Mouse (Mus musculus) kidney, postnatal 36 days (tissue): Measurements from ENCODE around the gene Bex2.
A peak's percentile ranks its signal among the peaks of the same experiment; 100 is the strongest.

Experiments
- DNase-seq, 2 experiments: peaks; one replicate each; pipeline ENCODE4 v3.0.0; 2021 to 2022; ENCODE audit warnings: mixed read lengths in 2 of 2

The Bex2 gene

DNA sequence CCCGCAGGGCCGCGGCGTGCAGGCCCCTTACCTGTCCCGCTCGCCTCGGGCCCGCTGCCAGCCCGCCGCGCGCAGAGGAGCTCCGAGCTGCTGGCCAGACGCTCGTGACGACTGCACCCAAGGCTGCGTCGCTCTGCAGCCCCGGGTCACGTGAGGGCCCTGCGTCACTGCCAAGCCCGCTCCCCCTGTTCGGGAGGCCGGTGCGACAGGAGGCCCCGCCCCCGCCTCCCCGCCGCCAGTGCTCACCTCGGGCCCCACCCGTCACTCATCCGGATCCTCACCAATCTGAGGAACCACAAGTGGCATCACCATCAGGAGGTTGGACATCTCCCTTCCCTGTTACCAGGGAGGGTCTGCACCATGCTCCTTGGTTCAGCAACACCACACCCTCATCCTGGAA lies at the start of gene Bex2:
TSS of gene Bex2 (minus strand) at position 217 of the 400 bp plus-strand sequence.
- DNase-seq, result peak in 1 of 2 experiments; percentile 1

DNA sequence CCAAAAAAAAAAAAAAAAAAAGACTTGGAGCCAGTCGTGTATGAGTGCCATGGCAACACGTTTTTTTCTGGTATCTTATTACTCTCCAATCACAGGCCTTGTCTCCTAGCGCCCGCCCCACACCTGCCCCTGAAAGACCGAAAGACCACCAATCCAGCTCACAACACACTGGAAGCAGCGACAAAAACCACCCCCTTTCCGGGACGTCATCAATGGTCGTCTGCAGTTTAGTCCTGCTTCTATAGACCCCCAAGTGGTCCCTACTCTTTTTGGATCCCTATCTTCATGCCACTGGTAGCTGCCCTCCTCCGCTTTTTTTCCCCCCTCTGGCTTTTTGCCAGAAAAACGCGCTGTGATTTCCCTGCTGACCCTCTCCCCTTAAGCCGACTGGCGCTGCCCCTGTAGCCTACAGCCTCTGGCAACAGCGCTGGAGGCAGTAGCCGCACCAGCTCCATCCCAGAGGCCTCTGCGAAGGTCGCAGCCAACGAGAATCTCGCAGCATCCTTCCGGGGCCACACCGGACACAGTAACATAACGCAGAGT lies 47.5 kb upstream of the Bex2 start:
- no peak for DNase-seq

DNA sequence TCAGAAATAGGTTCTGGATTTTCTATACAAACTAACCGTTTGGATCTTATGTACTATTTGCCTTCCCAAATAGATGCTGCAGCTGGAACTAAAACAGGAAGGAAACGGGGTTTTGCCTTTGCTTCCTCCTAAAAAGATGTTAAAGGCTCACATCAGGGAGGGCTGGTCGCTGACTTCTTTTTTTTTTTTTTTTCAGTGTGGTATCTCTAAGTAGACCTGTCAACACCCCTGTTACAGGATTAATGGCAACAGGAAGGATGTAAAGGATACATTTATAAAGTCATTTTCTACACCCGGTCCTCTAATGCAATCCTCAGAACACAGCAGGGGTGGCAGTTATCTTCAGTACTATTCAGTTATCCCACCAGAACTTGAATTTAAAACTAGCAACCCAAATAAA lies 47.0 kb upstream of the Bex2 start:
- DNase-seq, result no peak

DNA sequence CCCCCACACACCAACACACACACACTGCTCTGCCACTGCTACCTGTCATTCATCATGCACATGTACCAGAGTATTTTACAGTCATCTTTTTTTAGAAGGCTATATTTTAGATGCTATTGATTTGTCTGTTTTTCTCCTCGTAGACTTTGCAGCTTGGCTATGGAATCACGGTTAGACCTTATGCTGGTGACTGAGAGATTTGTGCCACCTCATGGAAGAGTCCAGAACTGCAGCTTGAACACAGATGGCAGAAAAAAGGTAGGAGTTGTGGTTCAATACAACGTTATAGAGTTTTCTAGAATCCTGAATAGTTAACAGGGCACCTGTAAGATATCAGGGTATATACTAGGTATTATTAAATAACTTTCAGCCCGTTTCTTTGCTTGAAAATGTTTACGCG lies 39.9 kb upstream of the Bex2 start:
- peak; percentile 9 to 70 for DNase-seq

DNA sequence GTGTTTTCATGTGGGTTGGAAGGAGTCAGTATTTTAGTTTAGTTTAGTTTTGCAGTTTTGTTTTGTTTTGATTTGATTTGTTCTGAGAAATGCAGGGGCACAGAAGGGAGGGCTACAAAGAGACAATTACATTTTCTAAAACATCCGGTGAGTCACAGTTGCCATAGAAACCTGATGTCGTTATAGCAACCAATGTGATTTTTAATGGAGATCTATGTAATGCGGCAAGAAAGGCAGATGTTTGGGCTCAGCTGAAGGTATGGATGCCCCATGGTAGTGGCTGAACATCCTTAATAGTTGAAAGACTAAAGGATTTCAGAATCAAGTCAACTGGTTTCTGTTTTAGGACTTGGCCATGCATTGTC lies 36.7 kb upstream of the Bex2 start:
- DNase-seq, result no peak

DNA sequence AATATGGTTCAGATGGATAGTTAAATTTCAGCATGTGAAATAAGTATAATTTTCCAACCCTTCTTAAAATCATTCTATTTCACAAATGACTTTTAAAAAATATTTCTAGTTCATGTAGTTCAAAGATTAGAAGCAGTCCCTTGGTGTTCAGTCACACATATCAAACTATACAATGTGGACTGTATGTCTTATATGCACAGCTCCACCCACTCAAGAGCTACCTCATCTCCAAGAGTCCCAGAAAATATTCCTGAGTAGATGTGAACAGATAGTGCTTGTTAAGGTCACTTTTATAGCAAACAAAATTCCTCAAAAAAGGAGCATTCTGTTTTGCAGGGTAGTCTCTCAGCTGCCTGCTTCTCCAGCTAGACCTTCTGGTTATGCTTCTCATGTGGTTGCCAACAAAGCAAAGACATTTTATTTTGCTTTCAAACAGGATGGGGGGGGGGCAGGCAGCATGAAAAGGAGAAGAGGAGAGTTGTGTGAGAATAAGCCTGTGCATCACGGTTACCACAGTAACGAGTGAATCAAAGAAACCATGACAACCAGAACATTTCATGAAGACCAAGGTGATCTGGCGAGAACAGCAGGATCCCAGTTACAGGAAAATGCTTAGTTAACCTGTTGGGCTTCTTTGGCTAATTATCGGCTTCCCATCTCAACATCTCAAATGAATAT lies 36.1 kb upstream of the Bex2 start:
- DNase-seq, result no peak

DNA sequence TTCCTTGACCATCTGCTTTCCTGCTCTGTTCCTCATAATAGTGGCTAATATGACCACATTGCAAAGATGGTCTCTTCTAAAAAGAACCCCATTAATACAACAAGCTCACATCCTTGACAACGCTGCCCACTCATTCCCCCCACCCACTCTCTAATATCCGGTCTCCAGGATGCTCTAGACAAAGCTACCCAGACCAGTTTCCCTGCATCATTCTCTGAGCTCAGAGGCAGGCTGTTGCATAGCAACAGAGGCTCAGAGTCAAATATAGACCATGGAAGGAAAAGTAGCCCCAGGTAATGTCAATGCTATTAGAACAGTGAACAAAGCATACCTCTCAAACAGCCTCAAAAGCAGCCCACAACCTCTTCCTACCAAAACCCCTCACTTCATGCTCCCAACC lies 26.4 kb upstream of the Bex2 start:
- no peak for DNase-seq

DNA sequence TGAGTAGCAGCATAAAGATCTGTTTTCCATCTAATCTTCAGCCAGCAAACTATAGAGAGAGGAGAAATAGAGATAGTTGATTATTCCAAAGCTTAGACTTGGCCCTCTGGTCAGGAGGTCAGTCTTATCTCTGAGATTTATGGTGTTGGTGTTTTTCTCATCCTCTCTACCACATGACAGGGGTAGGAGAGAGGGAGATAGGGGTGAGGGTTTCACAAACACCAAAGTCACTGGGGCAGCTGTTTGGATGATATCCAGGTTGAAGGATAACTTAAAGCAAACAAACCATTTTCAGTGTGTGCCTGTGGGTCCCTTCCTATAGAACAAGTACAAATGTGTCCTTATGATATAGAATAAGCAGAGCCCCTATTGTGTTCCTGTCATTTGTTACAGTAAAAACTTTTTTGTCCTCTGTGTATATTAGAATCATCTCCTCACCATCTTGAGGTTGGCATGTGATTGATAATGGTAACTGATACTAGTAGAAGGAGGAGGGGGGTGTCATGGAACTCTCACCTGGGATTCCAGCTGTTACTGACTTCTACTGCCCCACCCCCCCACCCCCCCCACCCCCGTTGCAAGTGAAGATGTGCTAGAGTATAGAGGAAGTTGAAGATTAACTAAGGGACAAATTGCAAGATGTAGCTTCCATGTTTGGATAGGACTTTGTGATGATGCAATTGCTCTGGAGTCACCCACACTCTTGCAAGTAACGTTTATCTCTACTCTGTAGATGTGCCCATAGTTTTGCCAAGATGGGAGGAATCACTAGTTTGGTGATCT lies 24.7 kb upstream of the Bex2 start:
- DNase-seq, result no peak

DNA sequence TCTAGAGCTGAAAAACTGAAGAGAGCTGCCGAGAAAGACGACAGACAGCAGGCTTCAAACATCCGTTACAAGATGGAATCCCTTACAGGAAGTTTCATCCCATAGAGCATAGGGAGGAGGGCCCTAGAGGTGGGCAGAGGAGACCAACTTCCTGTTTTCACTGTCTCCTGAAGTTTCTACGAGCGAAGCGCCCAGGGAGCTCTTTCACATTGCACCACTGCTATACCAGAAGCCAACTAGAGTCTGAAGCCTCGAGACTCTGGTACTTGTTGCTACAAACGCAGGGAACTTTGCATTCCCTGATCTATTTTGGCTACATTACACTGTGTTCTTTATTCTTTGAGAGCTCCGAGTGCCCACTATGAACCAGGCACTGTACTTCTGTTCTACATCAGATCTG lies 17.1 kb upstream of the Bex2 start, which contains the start of gene Nxf3:
TSS of gene Nxf3 (minus strand) at position 101 of the 400 bp plus-strand sequence.
- no peak for DNase-seq

DNA sequence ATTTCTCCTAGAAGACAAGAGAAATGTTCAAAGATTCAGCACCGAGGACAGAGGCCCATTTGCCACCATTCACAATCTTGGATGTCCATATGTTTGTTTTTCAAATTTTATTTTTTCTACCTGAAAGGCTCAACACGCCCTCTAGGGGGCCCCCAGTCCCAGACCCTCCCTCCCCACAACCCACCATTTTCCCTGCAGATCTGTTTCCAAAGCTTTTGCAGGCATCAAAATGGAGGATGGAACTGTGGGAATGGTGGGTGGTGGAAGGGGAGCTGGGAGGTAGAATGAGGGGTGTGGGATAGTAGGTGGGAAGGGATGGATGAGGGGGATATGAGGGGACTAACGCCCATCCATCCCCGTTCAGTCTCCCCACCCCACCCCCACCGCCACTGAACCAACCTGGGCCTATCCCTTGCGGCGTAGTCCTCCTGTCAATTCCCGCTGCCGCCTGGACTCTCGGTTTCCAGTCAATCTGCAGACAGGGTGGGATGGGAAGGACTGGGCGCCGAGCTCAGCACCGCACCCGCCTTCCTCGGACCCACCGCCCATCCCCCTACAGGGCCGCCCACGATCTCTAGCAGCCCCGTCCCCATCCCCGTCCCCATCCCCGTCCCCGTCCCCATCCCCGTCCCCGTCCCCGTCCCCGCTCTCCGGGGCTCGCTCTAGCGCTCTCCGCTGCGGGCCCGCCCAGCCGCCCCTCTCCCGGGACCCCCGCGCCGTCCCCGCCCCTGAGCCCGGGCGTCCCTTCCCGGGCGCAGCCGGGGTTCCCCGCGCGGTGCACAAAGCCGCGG lies 640 bp downstream of the Bex2 start:
- peak in 1 of 2 experiments; percentile 4 for DNase-seq

DNA sequence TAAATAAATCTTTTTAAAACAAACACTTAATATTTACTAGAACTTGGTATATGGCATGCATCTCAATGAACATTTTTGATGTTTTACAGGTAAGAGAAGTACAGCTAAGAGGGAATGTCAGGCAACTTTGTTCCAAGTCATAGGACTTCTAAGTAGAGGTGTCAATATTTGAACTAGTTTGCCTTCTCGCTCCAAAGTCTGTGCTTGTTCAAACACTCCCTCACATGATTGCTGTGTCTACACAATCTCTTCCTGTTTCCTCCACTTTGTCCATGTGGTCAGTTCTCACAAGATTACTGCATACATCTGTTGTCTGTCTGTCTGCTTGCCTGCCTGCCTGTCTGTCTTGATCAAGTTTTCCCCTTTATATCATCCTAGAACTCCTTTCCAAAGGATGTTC lies 7.3 kb downstream of the Bex2 start:
- DNase-seq, result no peak

DNA sequence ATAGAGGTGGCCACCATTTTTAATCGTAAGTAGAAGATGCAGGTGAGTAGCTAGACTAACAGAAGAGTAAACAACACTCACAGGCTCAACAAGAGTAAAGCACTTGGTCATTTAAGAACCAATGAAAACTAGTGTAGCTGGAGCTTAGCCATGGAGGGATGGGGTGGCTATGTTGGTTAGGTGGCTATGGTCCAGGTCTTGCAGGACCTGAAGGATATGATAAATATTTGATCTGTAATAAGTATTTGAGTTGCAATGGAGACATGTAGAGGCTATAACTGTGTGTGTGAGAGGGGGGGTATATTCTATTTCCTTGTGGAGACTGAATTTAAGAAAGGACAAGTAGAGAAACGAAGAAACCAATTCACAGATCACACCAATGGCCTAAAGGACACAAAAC lies 16.8 kb downstream of the Bex2 start:
- DNase-seq, result no peak

DNA sequence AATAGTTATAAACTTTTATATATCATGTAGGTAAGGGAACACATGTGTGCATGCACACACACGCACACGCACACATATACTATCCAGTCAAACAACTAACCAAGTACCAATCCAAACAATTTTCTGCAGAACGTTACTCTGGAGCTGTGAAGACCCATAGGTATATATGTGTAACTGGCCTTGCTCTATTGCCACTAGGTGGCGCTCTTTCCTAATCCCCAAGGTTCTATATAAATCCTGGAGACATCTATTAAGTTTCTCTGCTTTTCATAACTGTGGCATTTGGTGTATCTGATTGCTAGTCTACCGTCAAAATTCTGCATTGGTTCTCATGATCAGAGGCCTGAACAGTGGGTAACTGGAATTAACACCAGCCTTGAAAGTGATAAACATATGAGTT lies 20.5 kb downstream of the Bex2 start:
- peak; percentile 59 to 70 for DNase-seq

DNA sequence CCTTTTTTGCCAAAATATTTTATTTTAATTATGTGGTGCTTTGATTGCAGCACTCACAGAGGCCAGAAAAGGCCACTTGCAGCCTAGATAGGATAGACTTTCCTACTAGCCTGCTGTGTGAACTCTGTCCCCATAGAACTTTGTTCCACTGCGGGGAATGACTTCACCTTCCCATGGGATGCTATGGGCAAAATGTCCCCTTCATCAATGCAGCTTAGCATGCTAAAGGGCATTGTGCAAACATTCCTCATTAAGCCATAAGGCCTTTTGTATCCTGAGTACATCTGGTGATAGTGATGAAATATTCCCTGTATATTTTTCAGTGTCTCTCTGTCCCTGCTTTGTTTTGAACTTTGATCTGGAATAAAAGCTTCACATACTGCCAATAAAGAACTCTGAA lies 24.3 kb downstream of the Bex2 start:
- DNase-seq, result no peak

DNA sequence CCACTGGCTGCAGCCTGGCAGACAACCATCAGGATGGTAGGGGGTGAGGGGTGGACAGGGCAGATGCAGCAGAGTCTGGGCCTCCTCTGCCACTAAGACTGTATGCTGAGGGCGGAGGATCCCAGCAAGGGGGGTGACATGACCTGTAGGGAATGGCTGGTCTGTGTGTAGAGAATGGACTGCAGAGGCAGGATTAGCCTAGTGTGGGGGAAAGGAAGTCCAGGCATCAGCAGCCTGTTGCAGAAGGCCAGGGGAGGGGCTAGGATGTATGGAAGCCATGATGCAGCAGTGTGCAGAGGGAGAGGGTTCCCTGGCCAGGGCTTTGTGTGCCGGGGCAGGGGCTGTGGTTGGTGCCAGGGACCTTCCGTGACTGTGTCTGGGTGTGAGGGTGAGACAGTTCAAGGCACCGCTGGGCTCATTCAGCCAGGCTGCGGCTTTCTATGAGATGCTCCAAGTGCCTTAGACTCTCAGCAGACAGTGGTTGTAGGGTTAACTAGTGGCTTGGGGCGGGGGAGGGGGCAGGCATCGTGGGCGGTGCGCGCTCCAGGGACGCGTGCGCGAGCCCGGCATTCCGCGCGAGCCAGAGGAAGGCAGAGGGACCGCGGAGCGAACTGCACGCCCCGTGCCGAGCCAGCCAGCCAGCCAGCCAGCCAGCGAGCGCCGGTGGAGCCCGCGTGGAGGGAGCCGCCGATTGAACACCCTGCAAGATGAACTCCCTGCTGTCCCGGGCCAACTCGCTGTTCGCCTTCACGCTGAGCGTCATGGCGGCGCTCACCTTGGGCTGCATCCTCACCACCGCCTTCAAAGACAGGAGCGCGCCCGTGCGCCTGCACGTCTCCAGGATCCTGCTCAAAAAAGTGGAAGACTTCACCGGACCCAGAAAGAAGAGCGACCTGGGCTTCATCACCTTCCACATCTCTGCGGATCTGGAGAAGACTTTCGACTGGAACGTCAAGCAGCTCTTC lies 35.0 kb downstream of the Bex2 start, which contains the start of gene Arxes1:
TSS of gene Arxes1 (plus strand) at position 569 of the 965 bp plus-strand sequence.
- DNase-seq, result peak; percentile 1 to 14

DNA sequence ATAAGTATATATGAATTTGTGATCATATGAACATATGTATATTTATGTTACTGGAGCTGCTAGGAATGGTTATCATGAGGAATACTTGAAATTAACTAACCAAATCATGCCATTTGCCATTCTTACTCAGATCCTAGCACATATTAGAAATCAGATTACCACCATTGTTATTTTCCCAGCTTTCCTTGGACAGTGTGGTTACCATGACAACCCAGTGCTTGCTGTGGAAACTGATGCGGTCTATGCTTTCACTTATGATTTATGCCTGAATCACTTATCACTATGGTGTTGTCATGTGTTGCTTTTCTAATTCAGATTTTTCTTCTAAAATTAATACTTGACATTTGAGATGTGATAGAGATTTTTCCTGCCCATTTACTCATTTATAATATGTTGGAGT lies 37.7 kb downstream of the Bex2 start:
- no peak for DNase-seq
